ENCODE assay signal across 24 mouse cellular contexts in the genomic region with DNA sequence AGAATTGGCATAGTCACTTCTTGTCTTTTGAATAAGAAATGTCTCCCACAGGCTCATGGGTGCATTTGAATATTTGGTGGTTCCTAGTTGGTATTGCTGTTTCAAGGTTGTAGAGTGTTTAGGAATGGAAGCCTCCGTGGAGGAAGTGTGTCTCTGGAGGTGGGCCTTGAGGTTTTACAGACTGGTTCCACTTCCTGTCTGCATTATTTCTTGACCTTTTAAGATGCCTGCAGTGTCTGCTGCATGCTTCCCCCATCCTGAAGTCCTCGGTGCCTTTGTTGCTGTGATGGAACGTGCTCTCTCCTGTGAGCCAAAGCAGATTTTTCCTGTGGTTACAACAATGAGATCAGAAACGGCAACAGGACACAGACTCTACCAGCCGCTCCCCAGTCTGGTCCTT.
A peak's percentile ranks its signal among the peaks of the same experiment; 100 is the strongest.
DNase-seq lines count a peak whose midpoint lies in the region; ATAC-seq and TF ChIP-seq lines count a peak whose summit lies in the region.
"Had no signal": no experiment of that assay in that cellular context is flagged by ENCODE, and none has a peak within 500 bp of the region (broad histone marks: within the 10 kb centered on the region; RNA-seq: fewer than 3 reads in every experiment).

No protein-coding gene starts in this region.

- no peak for TF ChIP-seq POLR2A in kidney, adult 2 months (IDR thresholded peaks at IDR 0.05; ENCODE audit: low read depth, low read length)

- no peaks in the 10 kb centered on the region for H3K27me3 ChIP-seq in kidney, adult 2 months (replicated peaks; ENCODE audit: control insufficient read depth, insufficient read depth, low read length)
- H3K27me3 ChIP-seq: forebrain, embryonic 13.5 days; heart, embryonic 15.5 days; hindbrain, embryonic 13.5 days; liver, embryonic 13.5 days; midbrain, embryonic 15.5 days; neural tube, embryonic 15.5 days had no signal

- 82% methylated on average over 5 of the region's 5 CpGs for WGBS in kidney, adult 2 months

- peak; percentile 1 for DNase-seq in kidney, adult 2 months
- no peak for DNase-seq in kidney, postnatal 10 days
- peak; percentile 45 for DNase-seq in 416B (ENCODE audit: low read depth)
- DNase-seq in frontal cortex, postnatal 10 days (ENCODE audit: low spot score in 2 of 2) = no peak
- no peak for DNase-seq in layer of hippocampus, postnatal 14 days (ENCODE audit: low spot score in 2 of 2)
- DNase-seq in left cerebral cortex, postnatal 4 days = no peak
- DNase-seq: adrenal gland, postnatal 10 days; cerebellum, adult 18-20 months; cerebellum, postnatal 25 days; gastrocnemius, postnatal 25 days; heart, postnatal 36 days; kidney, postnatal 36 days; liver, embryonic 13.5 days; lung, adult 2 months; right cerebral cortex, adult 18-20 months; right cerebral cortex, postnatal 4 days had no signal

- H3K27ac ChIP-seq in kidney, adult 2 months (ENCODE audit: insufficient read depth, low read depth, low read length) = no peak overlapping the region
- H3K27ac ChIP-seq: forebrain, embryonic 13.5 days; heart, embryonic 15.5 days; hindbrain, embryonic 13.5 days; liver, embryonic 13.5 days; midbrain, embryonic 15.5 days; neural tube, embryonic 15.5 days had no signal

- no peak overlapping the region for H3K4me3 ChIP-seq in kidney, adult 2 months (ENCODE audit: insufficient read depth, low read depth, low read length)
- H3K4me3 ChIP-seq: forebrain, embryonic 13.5 days; heart, embryonic 15.5 days; hindbrain, embryonic 13.5 days; liver, embryonic 13.5 days; midbrain, embryonic 15.5 days; myocyte; neural tube, embryonic 15.5 days had no signal

- TF ChIP-seq CTCF in kidney, adult 2 months (conservative IDR thresholded peaks at IDR 0.05; ENCODE audit: insufficient read depth, insufficient read length, low read depth, low read length) = no peak

- H3K36me3 ChIP-seq in kidney, adult 2 months (ENCODE audit: control insufficient read depth, insufficient read depth, low read length) = no peaks in the 10 kb centered on the region
- H3K36me3 ChIP-seq: heart, embryonic 15.5 days; hindbrain, embryonic 13.5 days; liver, embryonic 13.5 days; midbrain, embryonic 15.5 days; neural tube, embryonic 15.5 days had no signal

- ATAC-seq in activated CD4-positive, CD25-positive, alpha-beta regulatory T cell, adult 4 months = peak; percentile 14
- peak; percentile 14; the same call in 1 of the 2 replicates for ATAC-seq in megakaryocyte progenitor cell, adult 5-6 weeks (replicated peaks; ENCODE audit: poor library complexity)
- ATAC-seq: forebrain, embryonic 13.5 days; midbrain, embryonic 15.5 days had no signal

- intact Hi-C loops in left cerebral cortex, postnatal 4 days (cut with DNase I) = no loop called here

- no peaks in the 10 kb centered on the region for H3K4me1 ChIP-seq in kidney, adult 2 months (ENCODE audit: control insufficient read depth, insufficient read depth, low read length)

Comparison
In these comparisons a context has a peak if more than half of its experiments do, and no peak if none do; other contexts are left out.
1. DNase-seq: peak in kidney, adult 2 months (single experiment) and 416B (single experiment); none in kidney, postnatal 10 days (single experiment), frontal cortex, postnatal 10 days (0 of 2), layer of hippocampus, postnatal 14 days (0 of 2) and left cerebral cortex, postnatal 4 days (single experiment).